Mouse (Mus musculus): ENCODE measurements around the gene Mup16. TPM values are rescaled to one million over a fixed set of nuclear protein-coding genes. Genes with fewer than 3 reads are reported as not detected.

The Mup16 gene
- not detected in 2 replicates for total RNA-seq (2023)

GRCm38 (mm10) chr4:61519431-61519830 is at the start of gene Mup16:
Gene Mup16, minus strand, starts transcription at chr4:61519531.

Other genes with a start within 250 kb of the Mup16 start
- gene Mup14, start 215.5 kb downstream of the Mup16 start, total RNA-seq (2023): not detected in 2 replicates
- not detected in 2 replicates for gene Mup15, start 79.8 kb downstream of the Mup16 start, total RNA-seq (2023)
- not detected in 2 replicates for gene Mup17, start 76.3 kb upstream of the Mup16 start, total RNA-seq (2023)
- not detected in 2 replicates for gene Mup18, start 154.6 kb upstream of the Mup16 start, total RNA-seq (2023)

Measured in neutrophil, adult 65 days (primary cell).